22 mouse cellular contexts compared by ENCODE assay signal in genomic region chr1:38557615-38558014, GRCm38 (mm10).
DNase-seq lines count a peak whose midpoint lies in the region; ATAC-seq and TF ChIP-seq lines count a peak whose summit lies in the region.
"Had no signal": no experiment of that assay in that cellular context is flagged by ENCODE, and none has a peak within 500 bp of the region (broad histone marks: within the 10 kb centered on the region; RNA-seq: fewer than 3 reads in every experiment).

No protein-coding gene starts in this region.

- no peaks in the 10 kb centered on the region for H3K27me3 ChIP-seq in heart, postnatal 0 days (ENCODE audit: control insufficient read depth, insufficient read depth, low read length)
- H3K27me3 ChIP-seq in CH12.LX (replicated peaks) = no peaks in the 10 kb centered on the region
- H3K27me3 ChIP-seq in splenic B cell, adult 2 months (ENCODE audit: control insufficient read depth, insufficient read depth, low read length, poor library complexity, severe bottlenecking) = no peaks in the 10 kb centered on the region
- no peaks in the 10 kb centered on the region for H3K27me3 ChIP-seq in liver, embryonic 11.5 days (replicated peaks; ENCODE audit: control insufficient read depth, insufficient read depth, low read length)
- H3K27me3 ChIP-seq: hindbrain, embryonic 13.5 days; megakaryocyte, embryonic 14.5 days had no signal

- intact Hi-C loops in heart, postnatal 25 days (cut with DNase I) = no loop called here

- ATAC-seq in heart, postnatal 0 days (ENCODE audit: insufficient read depth, low read depth) = no peak
- peak; percentile 83 to 92 for ATAC-seq in hematopoietic stem cell, adult 5-6 weeks (replicated peaks in 1 of 2; ENCODE audit: insufficient read depth in 1 of 2, low FRiP score in 2 of 2, low TSS enrichment in 1 of 2, low read depth in 1 of 2, poor library complexity in 2 of 2, severe bottlenecking in 2 of 2)
- ATAC-seq in liver, embryonic 11.5 days (replicated peaks; ENCODE audit: low FRiP score) = no peak
- ATAC-seq: forebrain, embryonic 16.5 days had no signal

- TF ChIP-seq RAD21 in CH12.LX (IDR thresholded peaks at IDR 0.05; ENCODE audit: low read depth, low read length) = no peak

- DNase-seq in heart, postnatal 0 days (ENCODE audit: low spot score) = no peak
- DNase-seq in heart, postnatal 25 days (ENCODE audit: low spot score) = no peak
- peak; percentile 82 for DNase-seq in CH12.LX (ENCODE audit: extremely low read depth)
- peak; percentile 86 for DNase-seq in splenic B cell, adult 2 months (ENCODE audit: low read depth, low spot score)
- no peak for DNase-seq in right cerebral cortex, postnatal 14 days
- no peak for DNase-seq in liver, embryonic 11.5 days (ENCODE audit: low spot score)
- DNase-seq: adrenal gland, postnatal 14 days; cerebellum, postnatal 14 days; gastrocnemius, adult 2 months; kidney, adult 18-20 months; kidney, postnatal 4 days; layer of hippocampus, postnatal 36 days; left cerebral cortex, postnatal 4 days; liver, embryonic 13.5 days; right cerebral cortex, adult 18-20 months; spleen, adult 18-20 months; thymus, postnatal 25 days had no signal

- no peaks in the 10 kb centered on the region for H3K79me2 ChIP-seq in CH12.LX (replicated peaks; ENCODE audit: control insufficient read depth, extremely low read depth, insufficient read depth, poor library complexity, severe bottlenecking)

- no peak for TF ChIP-seq CTCF in heart, postnatal 0 days (IDR thresholded peaks at IDR 0.05; ENCODE audit: low read depth)
- TF ChIP-seq CTCF in CH12.LX (conservative IDR thresholded peaks at IDR 0.05 in 1 of 2, IDR thresholded peaks at IDR 0.05 in 1 of 2; ENCODE audit: low read depth in 2 of 2, low read length in 2 of 2) = no peak

- H3K9ac ChIP-seq in heart, postnatal 0 days (replicated peaks; ENCODE audit: low read depth, low read length) = no peak overlapping the region
- H3K9ac ChIP-seq in CH12.LX (ENCODE audit: insufficient read depth, low read depth) = no peak overlapping the region
- H3K9ac ChIP-seq in liver, embryonic 11.5 days (ENCODE audit: low read depth, low read length) = no peak overlapping the region
- H3K9ac ChIP-seq: hindbrain, embryonic 13.5 days; liver, embryonic 13.5 days had no signal

- H3K27ac ChIP-seq in heart, postnatal 0 days (ENCODE audit: low read depth) = no peak overlapping the region
- H3K27ac ChIP-seq in CH12.LX (ENCODE audit: insufficient read depth, low read depth) = no peak overlapping the region
- no peak overlapping the region for H3K27ac ChIP-seq in liver, embryonic 11.5 days (ENCODE audit: low read depth, low read length)
- H3K27ac ChIP-seq: gastrocnemius, adult 2 months; hindbrain, embryonic 13.5 days; liver, embryonic 13.5 days had no signal

- H3K4me1 ChIP-seq in heart, postnatal 0 days (ENCODE audit: control insufficient read depth, insufficient read depth) = no peaks in the 10 kb centered on the region
- peaks cover 8 to 59% of the 10 kb centered on the region in 2 experiments for H3K4me1 ChIP-seq in CH12.LX (ENCODE audit: control insufficient read depth in 1 of 2, insufficient read depth in 2 of 2)
- H3K4me1 ChIP-seq in liver, embryonic 11.5 days (replicated peaks; ENCODE audit: control insufficient read depth, insufficient read depth, low read length) = peaks cover 1% of the 10 kb centered on the region

- TF ChIP-seq POLR2A in CH12.LX (IDR thresholded peaks at IDR 0.05; ENCODE audit: low read depth, low read length) = no peak

- dilution Hi-C loops in CH12.LX (cut with MboI; ENCODE audit: extremely low pct_ligation_motif_present, extremely low pct_unique_long_range_greater_than_20kb, low sequenced_read_pairs) = no loop called here

- no peaks in the 10 kb centered on the region for H3K36me3 ChIP-seq in heart, postnatal 0 days (replicated peaks; ENCODE audit: control insufficient read depth, insufficient read depth, low read length)
- peaks cover 0 to 37% of the 10 kb centered on the region in 2 experiments for H3K36me3 ChIP-seq in CH12.LX (replicated peaks in 1 of 2; ENCODE audit: control insufficient read depth in 1 of 2, insufficient read depth in 1 of 2, low read length in 1 of 2)
- 0 out of 2 replicates have a peak, but pooled peaks cover 2% of the 10 kb centered on the region for H3K36me3 ChIP-seq in splenic B cell, adult 2 months (ENCODE audit: control insufficient read depth, insufficient read depth, low read length, poor library complexity, severe bottlenecking)
- no peaks in the 10 kb centered on the region for H3K36me3 ChIP-seq in liver, embryonic 11.5 days (ENCODE audit: control insufficient read depth, insufficient read depth, low read length)
- H3K36me3 ChIP-seq: G1E; hindbrain, embryonic 13.5 days; liver, embryonic 13.5 days had no signal

- H3K4me2 ChIP-seq in heart, postnatal 0 days (ENCODE audit: low read depth, low read length) = peak overlapping the region; percentile 42; the same call in 1 of the 2 replicates
- peak overlapping the region; percentile 25; the same call in 1 of the 2 replicates for H3K4me2 ChIP-seq in CH12.LX (ENCODE audit: insufficient read depth, low read depth, poor library complexity, severe bottlenecking)
- H3K4me2 ChIP-seq in liver, embryonic 11.5 days = no peak overlapping the region
- H3K4me2 ChIP-seq: hindbrain, embryonic 13.5 days; liver, embryonic 13.5 days had no signal

- 36% methylated on average over 8 of the region's 8 CpGs for WGBS in heart, postnatal 0 days
- WGBS in liver, embryonic 11.5 days = 48% methylated on average over 8 of the region's 8 CpGs

- TF ChIP-seq EP300 in heart, postnatal 0 days (IDR thresholded peaks at IDR 0.05; ENCODE audit: low read depth) = no peak
- TF ChIP-seq EP300 in CH12.LX (IDR thresholded peaks at IDR 0.05; ENCODE audit: low read length) = peak; percentile 55

- in situ Hi-C loops in CH12.LX (cut with MboI; ENCODE audit: low pct_ligation_motif_present, low pct_unique_long_range_greater_than_20kb, low sequenced_read_pairs) = no loop called here

- H3K9me3 ChIP-seq in heart, postnatal 0 days (replicated peaks; ENCODE audit: control insufficient read depth, low read length) = no peaks in the 10 kb centered on the region
- no peaks in the 10 kb centered on the region for H3K9me3 ChIP-seq in CH12.LX (replicated peaks; ENCODE audit: low read length)
- no peaks in the 10 kb centered on the region for H3K9me3 ChIP-seq in liver, embryonic 11.5 days (ENCODE audit: control insufficient read depth, low read length)
- H3K9me3 ChIP-seq: G1E; hindbrain, embryonic 13.5 days; liver, embryonic 13.5 days; megakaryocyte, embryonic 14.5 days had no signal

- H3K4me3 ChIP-seq in heart, postnatal 0 days (ENCODE audit: low read depth, low read length) = no peak overlapping the region
- no peak overlapping the region for H3K4me3 ChIP-seq in CH12.LX (replicated peaks in 1 of 3; ENCODE audit: low read depth in 2 of 3, low read length in 2 of 3, poor library complexity in 1 of 3)
- no peak overlapping the region for H3K4me3 ChIP-seq in liver, embryonic 11.5 days (ENCODE audit: low read depth, low read length)
- H3K4me3 ChIP-seq: gastrocnemius, adult 2 months; hindbrain, embryonic 13.5 days; liver, embryonic 13.5 days had no signal

TF ChIP-seq in CH12.LX, 34 proteins besides CTCF, POLR2A, EP300 and RAD21 (continues in another document):
- TF ChIP-seq KAT2A (IDR thresholded peaks at IDR 0.05; ENCODE audit: insufficient replicate concordance, low read length) (no peak), NELFE (IDR thresholded peaks at IDR 0.05; ENCODE audit: low read depth, low read length) (no peak), MAZ (IDR thresholded peaks at IDR 0.05; ENCODE audit: low read depth, low read length) (no peak), CHD2 (IDR thresholded peaks at IDR 0.05; ENCODE audit: low read length) (no peak), ZMIZ1 (IDR thresholded peaks at IDR 0.05; ENCODE audit: low read depth, low read length) (no peak), JUND (conservative IDR thresholded peaks at IDR 0.05; ENCODE audit: low read depth, low read length) (peak; percentile 55; the same call in 1 of the 2 replicates), MAFK (IDR thresholded peaks at IDR 0.05; ENCODE audit: insufficient replicate concordance, low read length) (0 out of 2 replicates have a peak, but pooled peaks have one; percentile 43), MXI1 (IDR thresholded peaks at IDR 0.05; ENCODE audit: low read depth, low read length) (no peak), RCOR1 (conservative IDR thresholded peaks at IDR 0.05; ENCODE audit: low read depth, low read length) (no peak), ZC3H11A (IDR thresholded peaks at IDR 0.05; ENCODE audit: low read depth, low read length) (no peak), POLR2AphosphoS2 (IDR thresholded peaks at IDR 0.05; ENCODE audit: low read depth, low read length) (no peak), TBP (conservative IDR thresholded peaks at IDR 0.05; ENCODE audit: low read depth, low read length) (no peak), MYC (IDR thresholded peaks at IDR 0.05; ENCODE audit: low read depth, low read length) (no peak; the same call in 1 of the 2 replicates), SIN3A (IDR thresholded peaks at IDR 0.05; ENCODE audit: low read length) (no peak), USF1 (IDR thresholded peaks at IDR 0.05; ENCODE audit: low read depth, low read length) (peak; percentile 60), BHLHE40 (IDR thresholded peaks at IDR 0.05; ENCODE audit: low read depth, low read length) (peak; percentile 95), MAX (IDR thresholded peaks at IDR 0.05; ENCODE audit: low read length) (peak; percentile 74), GABPA (IDR thresholded peaks at IDR 0.05; ENCODE audit: insufficient replicate concordance, low read depth, low read length) (no peak), ETS1 (conservative IDR thresholded peaks at IDR 0.05; ENCODE audit: low read depth, low read length) (peak; percentile 86), IRF4 (IDR thresholded peaks at IDR 0.05; ENCODE audit: low read depth, low read length) (no peak), CHD1 (IDR thresholded peaks at IDR 0.05; ENCODE audit: low read depth, low read length) (no peak), MEF2A (IDR thresholded peaks at IDR 0.05; ENCODE audit: borderline replicate concordance, low read depth, low read length) (no peak), UBTF (IDR thresholded peaks at IDR 0.05; ENCODE audit: low read depth, low read length) (no peak), E2F4 (IDR thresholded peaks at IDR 0.05; ENCODE audit: insufficient replicate concordance, low read depth, low read length) (no peak), JUN (IDR thresholded peaks at IDR 0.05; ENCODE audit: insufficient read depth, low read depth, low read length) (peak; percentile 66), TCF12 (IDR thresholded peaks at IDR 0.05; ENCODE audit: low read depth, low read length) (no peak; the same call in 1 of the 2 replicates), ZKSCAN1 (IDR thresholded peaks at IDR 0.05; ENCODE audit: borderline replicate concordance, low read depth, low read length) (no peak), NRF1 (IDR thresholded peaks at IDR 0.05; ENCODE audit: low read depth, low read length) (no peak), SMC3 (IDR thresholded peaks at IDR 0.05; ENCODE audit: low read depth, low read length) (no peak), PAX5 (IDR thresholded peaks at IDR 0.05; ENCODE audit: low read length) (no peak)

Comparison
In these comparisons a context has a peak if more than half of its experiments do, and no peak if none do; other contexts are left out.
1. ATAC-seq: peak in hematopoietic stem cell, adult 5-6 weeks (2 of 2); none in heart, postnatal 0 days (single experiment) and liver, embryonic 11.5 days (single experiment).
2. DNase-seq: peak in CH12.LX (single experiment) and splenic B cell, adult 2 months (single experiment); none in heart, postnatal 0 days (single experiment), heart, postnatal 25 days (single experiment), right cerebral cortex, postnatal 14 days (single experiment) and liver, embryonic 11.5 days (single experiment).